Mouse (Mus musculus): ENCODE data around the gene Zfp612.
"Not testable (repeated sequence)": the region's sequence is repeated elsewhere in the genome, so short reads cannot be mapped to it uniquely, and the experiment has no call there.

Zfp612 gene

GRCm38 (mm10) chr8:110079282-110080221, at the start of gene Zfp612:
Zfp612 (plus strand) TSS chr8:110079746.
- DNase-seq = peak; percentile 66

- not testable (repeated sequence) for DNase-seq
Observed at GRCm38 (mm10) chr8:110033771-110034170, 45.8 kb upstream of the Zfp612 start.

- DNase-seq = no peak
Observed at GRCm38 (mm10) chr8:110034331-110034730, 45.2 kb upstream of the Zfp612 start.

- peak; percentile 13 for DNase-seq
Observed at GRCm38 (mm10) chr8:110036156-110036555, 43.4 kb upstream of the Zfp612 start.

- DNase-seq = no peak
Observed at GRCm38 (mm10) chr8:110039216-110039615, 40.3 kb upstream of the Zfp612 start.

GRCm38 (mm10) chr8:110039659-110040058, 39.9 kb upstream of the Zfp612 start, which contains the start of gene Chst4:
Chst4 (minus strand) TSS chr8:110039740.
- DNase-seq = no peak

GRCm38 (mm10) chr8:110040509-110040908, 39.0 kb upstream of the Zfp612 start:
- no peak for DNase-seq

- DNase-seq = no peak
Observed at GRCm38 (mm10) chr8:110051208-110051607, 28.3 kb upstream of the Zfp612 start.

- no peak for DNase-seq
Observed at GRCm38 (mm10) chr8:110058207-110058606, 21.3 kb upstream of the Zfp612 start.

GRCm38 (mm10) chr8:110064161-110064560, 15.4 kb upstream of the Zfp612 start:
- no peak for DNase-seq

GRCm38 (mm10) chr8:110064606-110065365, 14.8 kb upstream of the Zfp612 start:
- DNase-seq = no peak

- DNase-seq = no peak
Observed at GRCm38 (mm10) chr8:110065676-110066075, 13.9 kb upstream of the Zfp612 start.

GRCm38 (mm10) chr8:110069706-110070105, 9.8 kb upstream of the Zfp612 start:
- no peak for DNase-seq

- peak; percentile 72 for DNase-seq
Observed at GRCm38 (mm10) chr8:110071600-110071999, 7.9 kb upstream of the Zfp612 start.

- DNase-seq = no peak
Observed at GRCm38 (mm10) chr8:110074496-110074895, 5.0 kb upstream of the Zfp612 start.

GRCm38 (mm10) chr8:110082416-110083105, 3.0 kb downstream of the Zfp612 start:
- DNase-seq = no peak

- DNase-seq = no peak
Observed at GRCm38 (mm10) chr8:110091869-110092268, 12.3 kb downstream of the Zfp612 start.

GRCm38 (mm10) chr8:110100907-110101306, 21.4 kb downstream of the Zfp612 start, which contains the start of gene Gm21964:
Gm21964 (plus strand) TSS chr8:110101207.
- DNase-seq = no peak

- no peak for DNase-seq
Observed at GRCm38 (mm10) chr8:110101676-110102075, 22.1 kb downstream of the Zfp612 start.

- DNase-seq = no peak
Observed at GRCm38 (mm10) chr8:110102653-110103052, 23.1 kb downstream of the Zfp612 start, which contains the start of gene Gm17720. Gm17720 (minus strand) TSS chr8:110102753.

- DNase-seq = peak; percentile 36
Observed at GRCm38 (mm10) chr8:110119715-110120114, 40.2 kb downstream of the Zfp612 start.

- DNase-seq = peak; percentile 91
Observed at GRCm38 (mm10) chr8:110130537-110130936, 51.0 kb downstream of the Zfp612 start.

GRCm38 (mm10) chr8:110134236-110134635, 54.7 kb downstream of the Zfp612 start:
- no peak for DNase-seq

Data from right cerebral cortex, postnatal 4 days (tissue).